Mouse (Mus musculus): Measurements from ENCODE around the gene Plxnc1.
A peak's percentile ranks its signal among the peaks of the same experiment; 100 is the strongest.

Plxnc1 gene

DNA sequence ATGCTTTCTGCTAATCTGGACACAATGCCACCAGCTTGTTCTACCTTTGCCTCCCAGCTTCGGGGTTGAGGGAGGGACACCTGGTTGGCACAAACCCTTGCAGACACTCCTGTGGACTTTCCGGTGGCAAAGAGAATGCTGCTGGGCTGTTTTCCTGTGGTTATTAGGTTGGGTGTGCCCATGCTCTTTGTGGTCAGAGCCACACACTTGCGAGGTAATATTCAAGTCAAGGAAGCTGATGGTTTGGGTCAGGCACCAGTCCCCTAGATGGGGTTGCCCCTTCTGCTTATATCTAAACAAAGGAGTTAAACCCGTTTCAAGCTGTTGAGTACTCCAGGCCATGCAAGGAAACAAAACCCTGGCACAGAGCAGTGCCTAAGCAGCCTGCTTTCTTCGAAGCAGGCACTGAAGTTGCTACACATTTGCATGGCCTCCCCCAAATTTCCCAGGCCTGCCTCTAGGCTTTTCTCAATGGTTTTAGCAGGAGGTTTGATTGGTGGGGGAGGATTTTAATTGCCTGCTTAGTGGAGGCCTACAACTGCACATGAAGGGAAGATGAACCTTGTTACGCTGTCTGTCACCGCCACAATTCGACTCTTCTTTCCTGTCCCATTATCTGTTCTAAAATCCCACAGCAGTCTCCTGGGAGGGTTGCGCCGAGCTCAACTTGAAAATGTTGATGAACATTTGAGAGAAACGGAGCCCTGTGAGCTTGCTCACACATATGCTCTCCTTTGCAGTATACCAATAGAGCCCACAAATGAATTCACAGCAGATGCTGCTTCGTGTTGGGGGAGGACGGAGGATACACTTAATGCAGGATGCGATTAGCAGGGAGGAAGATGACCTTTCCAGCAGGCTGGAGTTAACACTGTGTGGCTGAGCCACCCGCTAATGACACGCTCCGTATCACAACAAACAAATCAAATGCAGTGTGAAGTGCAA lies 132.5 kb downstream of the Plxnc1 start:
- DNase-seq: no peak

DNA sequence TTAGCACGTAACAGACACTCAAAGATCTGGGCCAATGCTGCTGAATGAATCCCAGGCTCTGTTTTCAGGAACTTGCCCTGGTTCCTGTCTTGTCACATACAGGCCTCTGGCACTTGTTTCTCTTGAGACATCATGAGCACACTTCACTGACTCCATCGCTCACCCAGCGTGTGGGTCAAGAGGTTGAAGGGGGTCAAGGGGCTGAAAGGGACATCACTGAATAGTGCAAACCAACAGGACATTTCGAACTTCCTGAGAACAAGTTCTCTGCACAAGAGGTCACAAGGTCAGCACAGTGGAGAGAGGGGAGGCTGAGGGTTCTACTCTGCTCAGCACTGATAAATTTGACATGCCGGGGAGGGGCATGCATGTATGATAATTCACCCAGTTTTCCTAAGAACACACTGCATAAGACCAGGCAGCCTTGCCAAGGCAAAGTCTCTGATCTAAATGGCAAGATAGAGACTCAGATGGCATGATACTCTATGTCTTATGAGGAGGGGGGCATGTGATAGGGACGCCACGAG lies 134.6 kb downstream of the Plxnc1 start:
- DNase-seq: no peak

DNA sequence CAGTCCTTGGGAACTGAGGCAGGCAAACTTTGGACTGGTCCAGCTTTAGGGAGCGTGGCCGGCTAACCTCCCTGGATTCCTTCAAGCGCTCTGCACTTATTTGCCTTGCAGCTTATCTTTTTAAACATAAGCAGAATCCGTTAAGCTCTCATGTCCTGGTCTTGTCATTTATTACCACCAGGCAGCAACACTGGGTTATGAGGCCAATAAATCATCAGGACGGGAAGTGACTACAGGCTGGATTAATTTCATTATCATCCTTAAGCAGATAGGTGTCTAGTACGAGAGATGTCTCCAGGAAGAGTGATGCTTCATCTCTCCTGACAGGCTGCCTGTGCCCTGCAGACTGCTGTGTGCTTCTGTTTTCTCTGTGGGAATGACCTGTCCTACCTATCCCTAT lies 136.4 kb downstream of the Plxnc1 start:
- no peak for DNase-seq

DNA sequence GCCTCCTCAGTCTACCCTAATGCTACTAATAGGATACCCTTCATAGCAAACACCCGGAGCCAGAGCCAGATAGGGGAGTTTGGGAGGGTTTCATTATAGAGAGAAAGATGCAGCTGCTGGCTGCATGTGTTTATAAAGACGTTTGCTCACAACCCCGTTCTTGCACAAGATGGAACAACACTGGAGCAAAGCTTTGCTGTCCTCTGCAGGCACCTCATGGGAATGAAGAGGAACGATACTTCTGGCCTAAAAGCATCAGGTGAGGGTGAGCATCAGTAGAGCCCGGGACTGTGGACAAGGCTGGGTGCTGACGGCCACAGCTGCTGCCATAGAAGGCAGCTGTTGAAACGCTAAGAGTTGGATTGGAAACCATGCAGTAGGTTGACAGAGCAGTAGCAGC lies 137.3 kb downstream of the Plxnc1 start:
- DNase-seq: no peak

DNA sequence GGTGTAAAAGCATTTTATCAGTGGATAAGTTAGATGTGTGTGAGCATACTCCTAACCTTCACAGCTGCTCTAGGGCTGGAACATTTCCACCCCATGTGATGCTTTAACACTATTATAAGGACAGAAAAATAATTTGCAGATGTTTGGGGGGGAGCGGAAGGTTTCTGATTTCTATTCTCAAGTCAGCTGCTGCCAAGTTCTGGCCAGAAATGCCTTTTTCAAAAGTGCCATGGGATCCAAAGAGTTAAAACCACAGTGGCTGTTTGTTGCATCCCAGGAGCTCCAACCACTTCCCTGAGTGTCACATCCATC lies 139.8 kb downstream of the Plxnc1 start:
- no peak for DNase-seq

DNA sequence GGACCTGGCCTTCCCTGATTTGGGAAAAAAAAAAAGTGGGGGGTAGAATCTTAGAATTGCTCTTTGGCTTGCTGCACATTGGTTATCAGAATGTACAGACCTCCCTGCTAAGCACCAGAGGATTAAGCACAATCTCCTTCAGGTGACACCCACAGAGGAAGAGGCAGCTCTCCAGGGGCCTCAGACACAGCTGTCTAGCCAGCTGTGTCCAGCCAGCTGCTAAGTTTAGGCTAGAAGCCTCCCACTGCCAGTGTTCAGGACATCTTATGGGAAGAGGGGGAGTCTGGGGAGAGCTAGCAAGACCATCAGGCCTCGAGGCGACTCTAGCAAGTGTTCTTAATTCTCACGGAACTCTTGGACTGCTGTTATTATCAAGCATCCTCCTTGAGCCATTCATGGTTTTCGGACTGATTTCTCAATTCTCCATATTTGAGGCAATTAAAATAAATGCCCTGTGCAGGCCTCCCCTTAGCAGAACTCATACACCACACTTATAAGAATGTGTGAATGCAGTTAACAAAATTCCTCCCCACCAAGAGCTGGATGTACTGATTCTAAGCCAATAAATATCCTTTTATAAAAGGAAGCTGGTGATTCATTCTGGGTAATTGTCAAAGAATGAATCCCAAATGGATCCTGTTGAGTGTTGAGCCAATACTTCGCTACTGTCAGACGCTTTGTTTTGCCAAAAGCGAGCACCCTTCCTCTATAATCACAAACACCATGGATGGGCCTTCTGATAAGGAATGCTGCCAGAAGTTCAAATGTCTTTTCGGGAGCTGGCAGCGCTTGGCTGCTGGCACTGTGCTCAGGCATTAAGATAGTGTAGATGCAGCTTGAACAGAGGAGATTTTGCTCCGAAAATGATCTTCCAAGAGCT lies 140.4 kb downstream of the Plxnc1 start:
- no peak for DNase-seq

DNA sequence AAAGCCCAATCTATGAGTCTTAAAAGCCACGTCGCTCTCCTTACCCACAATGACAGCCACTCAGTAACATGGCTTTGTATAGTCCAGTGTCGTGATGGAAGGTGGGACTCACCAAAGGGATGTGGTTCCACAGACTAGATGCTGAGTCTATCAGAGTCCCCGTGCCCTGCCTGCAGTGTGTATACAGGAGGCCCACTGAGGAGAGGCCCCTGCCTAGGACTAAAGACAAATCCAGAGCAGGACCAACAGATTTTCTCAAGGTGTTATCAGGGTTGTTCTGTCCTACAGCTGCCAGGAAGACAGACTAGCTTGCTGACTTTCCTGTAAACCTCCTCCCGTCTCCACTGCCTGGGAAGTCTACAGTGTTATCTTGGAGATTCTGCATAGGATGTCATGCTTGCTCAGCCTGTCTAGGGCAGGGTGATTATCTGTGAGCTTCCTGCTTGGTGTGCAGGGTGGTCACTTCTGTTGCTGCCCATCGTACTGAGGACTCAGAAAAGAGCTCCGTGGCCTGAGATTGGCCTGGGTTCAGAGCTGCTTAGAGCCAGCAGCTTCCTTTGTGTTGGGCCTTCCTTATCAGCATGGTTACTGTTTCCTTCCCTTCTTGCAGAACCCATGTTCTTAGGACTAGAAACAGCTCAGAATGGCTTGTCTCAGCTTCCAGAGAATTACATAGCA lies 143.8 kb downstream of the Plxnc1 start:
- DNase-seq: no peak

DNA sequence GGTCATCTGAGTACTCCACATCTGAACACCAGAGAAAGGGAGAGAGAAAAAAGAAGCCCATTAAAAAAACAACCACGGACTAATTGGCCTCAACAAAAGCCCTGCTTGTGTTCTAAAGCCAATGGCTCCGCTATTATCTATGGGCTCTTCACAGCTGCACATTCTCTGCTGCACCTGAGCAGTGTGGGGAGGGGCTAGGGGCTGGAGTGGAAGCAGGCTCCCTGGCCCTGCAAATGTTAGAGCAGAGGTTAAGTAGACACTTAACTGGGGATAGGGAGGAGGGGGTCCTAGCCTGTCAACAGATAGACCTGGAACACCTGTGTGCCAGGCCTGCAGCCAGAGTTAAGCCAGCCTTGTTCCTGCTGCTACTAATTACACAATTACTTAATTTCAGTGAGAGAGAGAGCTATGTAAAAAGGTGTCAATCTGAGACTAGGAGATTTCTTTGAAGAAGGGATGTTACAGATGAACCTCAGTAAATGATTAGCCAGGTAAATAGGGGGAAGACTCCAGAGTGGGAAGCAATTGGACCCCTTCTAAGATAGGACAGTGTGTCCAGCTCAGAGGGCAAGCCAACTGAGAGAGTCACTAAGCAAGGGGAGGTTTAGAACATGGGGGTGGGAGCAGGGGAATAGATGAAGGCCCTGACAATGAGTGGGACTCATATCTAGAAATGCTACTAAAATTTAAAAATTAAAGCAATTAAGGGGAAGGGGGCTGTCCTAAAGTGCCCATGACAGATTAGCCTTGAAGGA lies 145.0 kb downstream of the Plxnc1 start:
- no peak for DNase-seq

DNA sequence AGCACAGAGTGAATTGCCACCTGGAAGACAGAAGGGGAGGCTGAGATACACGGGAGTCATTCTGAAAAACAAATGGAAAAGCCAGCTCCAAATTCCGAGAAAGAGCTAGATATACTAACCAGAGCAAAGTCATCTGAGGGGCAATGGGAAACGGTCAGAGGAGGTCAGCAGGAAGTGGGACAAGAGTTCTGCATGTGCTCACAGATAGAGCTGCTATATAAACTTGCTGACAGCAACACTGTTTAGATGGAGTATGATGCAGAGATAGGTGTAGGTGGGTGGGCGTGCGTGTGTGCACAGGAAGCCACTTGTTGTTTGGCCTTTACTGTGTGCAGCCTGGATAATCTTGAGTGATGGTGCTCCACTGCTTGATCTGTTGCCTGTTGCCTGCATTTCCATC lies 146.5 kb downstream of the Plxnc1 start:
- no peak for DNase-seq

DNA sequence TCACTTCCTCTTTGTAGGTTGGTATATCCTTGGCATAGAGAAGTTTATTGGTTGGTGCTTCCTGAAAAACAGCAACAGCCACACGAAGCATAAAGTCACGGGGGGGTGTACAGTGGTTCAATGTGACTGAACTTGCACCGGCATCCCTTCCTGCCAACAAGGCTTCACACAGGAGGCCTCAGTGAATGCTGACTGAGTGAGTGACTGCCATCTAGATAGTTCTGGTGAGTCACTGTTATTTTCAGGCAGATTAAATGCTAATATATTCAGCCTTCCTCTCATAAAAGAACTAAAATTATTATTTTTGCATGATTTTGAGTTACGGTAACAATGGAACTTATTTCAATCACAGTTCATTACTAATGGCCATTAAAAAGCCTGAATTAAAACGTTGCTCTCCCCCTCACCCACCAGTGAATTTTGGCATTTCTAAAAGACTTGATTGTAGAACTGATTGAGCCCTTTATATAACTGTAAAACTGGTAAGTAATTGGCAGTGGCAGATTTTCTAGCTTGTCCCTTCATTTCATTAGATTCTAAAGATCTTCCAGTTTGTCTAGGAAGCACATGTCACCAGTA lies 149.9 kb downstream of the Plxnc1 start:
- DNase-seq: no peak

DNA sequence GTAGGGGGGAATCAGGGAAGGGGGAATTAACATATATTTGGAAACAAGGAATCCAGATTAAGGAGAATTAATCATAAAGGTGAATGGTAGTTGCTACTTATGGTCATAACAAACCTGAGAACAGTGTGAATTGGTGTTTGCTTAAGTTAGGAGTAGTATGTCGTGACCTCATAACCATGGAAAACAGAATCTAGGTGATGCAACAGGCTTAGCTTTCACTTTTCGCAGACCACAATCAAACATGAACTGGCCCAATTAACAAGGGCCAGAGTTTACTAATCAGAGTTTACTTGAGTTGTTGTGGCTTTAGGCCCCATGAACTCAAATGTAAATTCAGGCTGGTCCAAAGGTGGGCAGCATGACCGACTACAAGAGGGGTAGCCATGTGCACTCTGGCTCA lies 150.7 kb downstream of the Plxnc1 start:
- no peak for DNase-seq

DNA sequence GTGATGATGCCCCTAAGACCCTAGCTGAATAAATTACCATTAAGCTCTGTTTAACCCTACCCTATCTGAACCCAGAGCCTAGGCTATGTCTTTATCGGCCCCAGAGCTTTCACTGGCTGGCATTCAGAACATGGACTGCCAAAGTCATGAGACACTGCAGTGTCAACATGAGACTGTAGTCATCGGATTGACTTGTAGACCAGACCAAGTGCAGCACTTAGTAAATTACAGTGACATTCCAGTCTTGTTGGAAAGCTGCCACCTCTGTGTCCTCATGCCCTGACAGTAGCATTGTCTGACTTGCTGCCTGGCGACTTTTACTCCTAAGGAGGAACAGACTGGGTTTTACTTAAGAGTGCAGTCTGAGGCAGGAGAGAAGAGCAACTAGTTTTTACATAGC lies 155.4 kb downstream of the Plxnc1 start:
- DNase-seq: no peak

DNA sequence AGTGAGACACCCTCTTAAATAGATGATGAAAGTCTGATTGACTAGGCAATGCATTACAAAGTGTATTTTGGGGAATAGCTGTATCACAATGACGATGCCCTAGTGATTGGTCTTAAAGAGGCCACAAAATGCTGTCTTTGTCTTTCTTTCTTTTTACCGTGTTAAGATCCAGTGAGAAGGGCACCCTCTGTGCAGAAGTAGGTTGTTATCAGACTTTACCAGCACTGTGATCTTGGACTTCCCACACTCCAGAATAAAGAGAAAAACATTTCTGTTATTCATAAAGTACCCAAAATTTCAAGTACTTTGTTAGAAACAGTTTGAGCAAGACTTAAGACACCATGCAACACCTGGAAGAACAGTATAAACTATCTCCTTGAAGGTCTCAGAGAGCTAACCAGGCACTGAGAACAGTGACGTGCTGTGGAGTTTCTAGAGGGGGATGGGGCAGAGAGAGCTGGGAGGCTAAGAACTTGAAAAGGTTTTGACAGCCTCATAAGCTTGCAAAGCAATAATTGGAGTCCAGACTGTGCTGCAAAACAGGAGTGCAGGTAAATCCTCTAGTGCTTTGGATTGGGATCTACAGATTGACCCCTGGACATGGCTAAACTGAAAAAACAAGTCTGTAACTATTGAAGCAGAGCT lies 163.9 kb downstream of the Plxnc1 start:
- no peak for DNase-seq

DNA sequence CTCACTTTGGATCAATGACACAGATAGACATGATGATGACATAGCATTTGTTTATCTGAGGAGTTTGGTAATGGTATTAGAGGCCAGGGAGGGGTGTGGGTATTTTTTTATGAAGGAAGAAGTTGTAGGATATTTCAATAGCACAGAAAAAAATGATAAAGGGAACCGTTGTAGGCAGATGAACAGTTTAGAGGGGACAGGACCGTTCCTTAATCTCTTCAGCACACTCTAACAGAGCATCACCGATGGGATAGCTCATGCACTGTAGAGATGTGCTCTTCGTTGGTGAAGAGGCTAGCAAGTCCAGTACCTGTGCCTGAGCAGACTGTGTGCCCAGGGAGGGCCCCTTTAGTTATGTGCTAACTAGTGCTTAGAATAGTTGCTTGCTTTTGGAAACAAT lies 165.3 kb downstream of the Plxnc1 start:
- no peak for DNase-seq

DNA sequence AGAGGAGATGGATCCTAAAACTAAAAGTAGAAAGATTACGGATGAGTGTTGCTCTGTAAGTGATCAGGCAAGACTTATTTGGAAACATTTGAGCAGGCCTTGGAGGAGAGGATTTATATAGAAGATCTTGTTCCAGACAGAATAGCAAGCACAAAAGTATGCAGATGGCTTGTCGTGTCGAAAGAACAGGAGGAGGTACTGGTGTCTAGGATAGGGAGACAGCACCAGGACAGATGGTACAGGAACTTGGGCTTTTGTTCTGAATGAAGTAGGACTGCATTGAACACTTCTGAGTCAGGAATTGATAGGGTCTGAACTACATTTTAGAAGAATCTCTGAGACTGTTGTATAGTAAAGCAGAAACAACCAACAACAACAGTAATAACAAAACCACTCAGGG lies 167.1 kb downstream of the Plxnc1 start:
- no peak for DNase-seq

DNA sequence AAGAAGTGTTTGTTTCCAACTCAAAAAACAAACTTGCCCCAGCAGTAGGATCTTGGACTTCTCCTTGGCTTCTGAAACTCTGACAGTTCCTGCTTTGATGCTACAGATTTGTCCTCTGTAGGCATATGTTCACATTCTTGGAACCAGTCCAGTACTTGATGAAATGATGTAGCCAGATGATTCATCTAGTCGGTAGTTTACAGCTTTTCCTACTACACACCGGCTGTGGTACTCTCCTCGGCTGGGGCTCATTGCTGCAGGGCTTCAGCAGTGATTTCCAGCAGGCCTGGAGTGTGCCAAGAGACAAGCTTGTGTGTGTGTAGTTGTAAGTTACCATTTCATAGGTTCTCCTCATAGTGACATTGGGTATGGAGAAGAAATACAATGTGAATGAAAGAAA lies 173.1 kb downstream of the Plxnc1 start:
- no peak for DNase-seq

DNA sequence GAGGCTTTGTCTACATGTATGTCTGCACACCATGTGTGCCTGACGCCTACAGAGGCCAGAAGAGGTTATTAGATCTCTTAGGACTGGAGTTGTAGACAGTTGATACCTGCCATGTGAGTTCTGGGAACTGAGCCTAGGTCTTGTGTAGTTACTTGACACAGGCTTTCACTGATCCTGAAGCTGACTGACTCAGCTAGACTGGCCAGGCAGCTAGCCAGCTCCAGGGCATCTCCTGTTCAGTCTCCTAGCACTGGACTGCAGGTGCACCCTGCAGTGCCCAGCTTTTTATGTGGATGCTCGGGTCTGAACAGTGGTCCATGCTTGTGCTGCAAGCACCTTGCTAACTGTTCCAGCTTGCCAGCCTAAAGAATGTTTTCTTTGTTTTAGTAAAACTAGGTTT lies 197.6 kb downstream of the Plxnc1 start:
- peak; percentile 27 to 29 for DNase-seq

DNA sequence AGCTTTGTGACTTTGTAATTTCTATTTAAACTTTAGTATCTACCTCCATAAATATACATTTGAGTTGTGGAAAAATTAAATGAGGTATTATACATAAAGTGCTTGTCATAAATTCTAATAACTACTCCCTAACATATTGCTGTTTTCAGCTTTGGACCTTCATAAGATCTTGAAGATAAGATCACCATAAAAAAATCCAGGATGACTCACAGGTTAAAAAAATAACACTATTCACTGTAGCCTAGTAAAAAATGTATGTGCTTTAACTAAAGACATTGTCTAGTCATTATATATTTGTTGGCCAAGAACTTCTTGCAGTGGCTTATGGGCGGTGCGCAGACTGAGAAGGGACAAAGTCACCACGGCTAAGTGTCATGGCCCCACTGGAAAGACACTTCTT lies 203.2 kb downstream of the Plxnc1 start:
- DNase-seq: no peak

Measured in cerebellum, adult 18-20 months (tissue).